Mouse (Mus musculus): ENCODE measurements around the gene Mdm2.

DNA sequence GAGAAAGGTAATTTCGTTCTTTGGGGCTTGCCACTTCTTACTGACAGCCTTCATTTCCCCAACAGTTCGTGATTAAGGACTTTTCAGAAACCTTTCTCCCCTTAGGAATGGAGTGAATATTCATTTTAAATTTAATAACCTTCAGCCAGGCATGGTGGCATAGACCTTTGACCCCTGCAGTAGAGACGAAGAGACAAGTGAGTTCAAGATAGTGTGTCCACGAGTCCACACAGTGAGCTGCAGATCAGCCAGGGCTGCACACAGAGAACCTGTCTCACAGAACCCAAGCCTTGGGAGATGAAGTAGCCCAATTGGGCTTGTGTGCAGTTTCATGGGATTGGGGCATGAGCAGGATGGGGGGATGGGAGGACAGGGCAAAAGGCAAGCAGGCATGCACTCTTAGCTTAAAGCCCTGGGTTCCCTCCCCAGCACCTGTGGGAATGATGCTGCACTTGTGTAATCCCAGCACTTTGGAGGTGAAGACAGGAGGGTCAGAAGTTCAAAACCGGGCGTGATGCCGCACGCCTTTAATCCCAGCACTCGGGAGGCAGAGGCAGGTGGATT, 1.7 kb upstream of the Mdm2 start:
- TF ChIP-seq CTCF (IDR thresholded peaks at IDR 0.05; ENCODE audit: low read depth, low read length) (no peak), POLR2A (IDR thresholded peaks at IDR 0.05; ENCODE audit: extremely low read depth, insufficient read depth, low read length) (no peak)
